Mouse (Mus musculus) midbrain, embryonic 10.5 days (tissue): ENCODE data around the gene Ush1c. TPM values are rescaled to one million over a fixed set of nuclear protein-coding genes. Genes with fewer than 3 reads are reported as not detected.

Experiments
- DNase-seq: peaks from one replicate; pipeline ENCODE4 v3.0.0-alpha.2; 2017; ENCODE audit warnings: low spot score
- H3K27ac ChIP-seq: fragments of 300-500 bp; sonication (generic); replicated peaks from 2 replicates; pipeline ENCODE4 v1.5.1; 2016; ENCODE audit warnings: mild to moderate bottlenecking
- H3K27me3 ChIP-seq: fragments of 300-500 bp; sonication (generic); 2 replicates; pipeline ENCODE4 v1.6.1; 2016; ENCODE audit warnings: low read depth, mild to moderate bottlenecking; ENCODE audit not compliant: poor library complexity, severe bottlenecking
- H3K36me3 ChIP-seq: fragments of 300-500 bp; sonication (generic); 2 replicates; pipeline ENCODE4 v1.6.1; 2016; ENCODE audit warnings: mild to moderate bottlenecking, moderate library complexity
- H3K4me1 ChIP-seq: fragments of 300-500 bp; sonication (generic); 2 replicates; pipeline ENCODE4 v1.6.1; 2016
- H3K4me3 ChIP-seq: fragments of 300-500 bp; sonication (generic); 2 replicates; pipeline ENCODE4 v1.5.1; 2016; ENCODE audit warnings: mild to moderate bottlenecking, moderate library complexity
- H3K9me3 ChIP-seq: fragments of 300-500 bp; sonication (generic); replicated peaks from 2 replicates; pipeline ENCODE4 v1.6.1; 2016; ENCODE audit warnings: mild to moderate bottlenecking
- WGBS: fragments of 180-500 bp; shearing (Covaris S2); methylation state at CpG from one replicate; pipeline ENCODE4 v1.1.7; 2016; 5-methylcytosine and 5-hydroxymethylcytosine counted together
- polyA plus RNA-seq: library from polyadenylated mRNA; unstranded; fragments of >200 nt; fragmentation: Nextera tagmentation; extraction: Ambion mirVana; gene quantifications from 2 replicates; pipeline ENCODE4 v1.2.1, GENCODE M21; 2016

The Ush1c gene
- 3.7 and 4.3 TPM in 2 replicates for polyA plus RNA-seq

DNA sequence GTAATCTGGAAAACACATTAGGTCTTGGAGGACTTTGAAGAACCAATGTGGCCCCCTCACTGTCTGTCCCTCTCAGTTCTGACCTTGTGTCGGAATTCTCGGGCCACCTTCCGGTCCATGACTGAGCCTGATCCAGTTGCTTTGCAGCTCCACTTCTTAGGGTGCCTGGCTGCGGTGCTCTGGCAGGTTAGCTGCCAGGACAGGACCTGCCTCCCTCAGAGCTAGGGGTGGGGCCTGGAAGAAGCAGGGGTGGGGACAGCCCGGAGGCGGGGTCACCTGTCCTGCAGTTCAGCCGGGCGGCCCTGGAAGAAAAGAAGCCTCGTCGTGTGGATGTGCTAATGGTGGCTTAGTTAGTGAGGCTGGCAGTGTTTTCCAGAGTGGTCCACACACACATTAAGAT lies at the start of gene Ush1c:
Gene Ush1c (minus strand): TSS at position 158 of the 400 bp plus-strand sequence.
- H3K4me1 ChIP-seq: peaks cover 27% of the 10 kb centered on the region
- no peaks in the 10 kb centered on the region for H3K9me3 ChIP-seq
- 0 out of 2 replicates have a peak, but pooled peaks cover 10% of the 10 kb centered on the region for H3K27me3 ChIP-seq
- no peak within 1 kb of the TSS for H3K27ac ChIP-seq
- no peak for DNase-seq
- no peaks in the 10 kb centered on the region for H3K36me3 ChIP-seq
- no peak within 1 kb of the TSS for H3K4me3 ChIP-seq
- WGBS: 20% methylated on average over 10 of the region's 10 CpGs

DNA sequence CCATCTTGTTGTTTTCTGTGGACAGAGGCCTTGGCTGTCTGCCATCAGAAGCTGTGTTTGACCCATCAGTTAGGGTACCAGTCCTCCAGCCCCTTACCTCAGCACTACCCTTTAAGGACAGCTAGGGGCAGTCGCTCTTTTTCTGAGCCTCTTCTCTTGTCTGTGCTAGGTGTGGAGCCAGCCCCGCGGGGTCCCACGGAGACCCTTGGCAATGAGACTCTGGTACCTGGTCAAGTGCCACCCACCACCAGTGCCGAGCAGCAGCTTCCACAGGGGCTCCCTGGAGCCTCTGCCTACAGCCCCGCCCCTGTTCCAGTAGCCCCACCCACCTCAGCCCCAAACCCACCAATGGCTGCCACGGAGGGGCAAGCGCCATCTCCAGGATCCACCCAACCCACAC lies 48.7 kb upstream of the Ush1c start:
- no peak overlapping the region for H3K27ac ChIP-seq
- DNase-seq: no peak
- WGBS: 36% methylated on average over 8 of the region's 8 CpGs
- peaks cover 47% of the 10 kb centered on the region for H3K27me3 ChIP-seq
- H3K4me3 ChIP-seq: no peak overlapping the region
- no peaks in the 10 kb centered on the region for H3K9me3 ChIP-seq
- H3K4me1 ChIP-seq: peaks cover 2% of the 10 kb centered on the region; the same call in 1 of the 2 replicates
- no peaks in the 10 kb centered on the region for H3K36me3 ChIP-seq

- Histone ChIP-seq H3K27ac (no peak overlapping the region), H3K4me3 (no peak overlapping the region), H3K4me1 (peaks cover 2% of the 10 kb centered on the region; the same call in 1 of the 2 replicates), H3K36me3 (no peaks in the 10 kb centered on the region), H3K9me3 (no peaks in the 10 kb centered on the region), H3K27me3 (peaks cover 43% of the 10 kb centered on the region)
- DNase-seq: no peak
- 88% methylated on average over 4 of the region's 4 CpGs for WGBS
Observed at GRCm38 (mm10) chr7:46286391-46286790, 48.1 kb upstream of the Ush1c start.

DNA sequence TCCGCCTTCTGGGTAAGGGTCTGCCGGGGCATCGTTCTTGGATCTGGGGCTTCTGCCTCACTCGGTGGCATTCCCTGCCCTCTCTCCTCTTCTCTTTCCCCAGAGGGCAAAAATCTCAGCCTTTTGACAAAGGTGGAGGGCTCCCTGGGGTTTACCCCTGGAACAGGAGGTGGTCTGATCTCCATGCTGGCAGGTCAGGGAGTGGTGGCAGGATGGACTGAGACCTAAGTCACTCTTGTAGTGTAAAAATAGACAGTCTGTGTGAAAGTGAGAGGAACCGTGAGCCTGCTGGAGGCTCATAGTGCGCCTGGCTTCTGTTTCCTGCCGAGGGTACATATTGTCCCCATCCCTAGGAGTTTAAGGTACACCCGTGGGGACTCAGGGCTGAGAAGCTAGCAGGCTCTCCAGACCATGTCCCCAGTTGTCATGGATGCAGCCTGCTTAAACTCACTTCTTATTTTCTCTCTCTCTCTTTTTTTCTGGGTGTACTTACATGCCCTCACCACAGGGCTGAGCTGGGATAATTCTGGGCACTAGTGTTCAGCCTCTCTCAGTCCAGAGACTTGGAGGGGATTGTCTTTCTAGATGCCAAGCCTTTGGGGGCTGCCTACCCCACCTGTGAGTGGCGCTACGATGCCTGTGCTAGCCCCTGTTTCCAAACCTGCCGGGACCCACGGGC lies 47.0 kb upstream of the Ush1c start:
- DNase-seq: no peak
- 92% methylated on average over 12 of the region's 12 CpGs for WGBS
- H3K4me3 ChIP-seq: no peak overlapping the region
- no peaks in the 10 kb centered on the region for H3K9me3 ChIP-seq
- H3K27ac ChIP-seq: no peak overlapping the region
- peaks cover 33% of the 10 kb centered on the region for H3K27me3 ChIP-seq
- no peaks in the 10 kb centered on the region for H3K36me3 ChIP-seq
- peaks cover 2% of the 10 kb centered on the region; the same call in 1 of the 2 replicates for H3K4me1 ChIP-seq

GRCm38 (mm10) chr7:46283681-46284080 lies 45.4 kb upstream of the Ush1c start:
- Histone ChIP-seq H3K4me3 (no peak overlapping the region), H3K4me1 (peaks cover 2% of the 10 kb centered on the region; the same call in 1 of the 2 replicates), H3K27me3 (peaks cover 23% of the 10 kb centered on the region; the same call in 1 of the 2 replicates), H3K27ac (no peak overlapping the region), H3K36me3 (no peaks in the 10 kb centered on the region), H3K9me3 (no peaks in the 10 kb centered on the region)
- 84% methylated on average over 10 of the region's 10 CpGs for WGBS
- no peak for DNase-seq

DNA sequence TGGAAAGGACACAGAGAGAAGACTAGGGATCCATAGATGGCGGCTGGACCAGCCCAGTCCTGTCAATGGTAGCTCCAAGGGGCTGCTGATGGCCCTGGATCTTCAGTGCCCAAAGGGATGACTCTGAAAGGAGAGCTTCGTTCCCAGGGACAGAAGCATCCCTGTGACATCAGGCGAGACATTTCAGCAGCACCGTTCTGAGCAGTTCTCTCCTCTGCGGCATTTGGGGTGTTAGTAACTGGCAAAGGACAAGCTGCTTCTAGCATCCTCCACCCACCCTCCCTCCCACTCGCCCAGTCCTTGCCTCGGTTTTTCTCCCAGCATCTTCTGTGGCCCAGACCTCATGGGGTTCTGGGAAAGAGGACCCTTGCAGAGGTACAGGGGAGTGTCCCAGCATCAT lies 44.0 kb upstream of the Ush1c start:
- H3K27ac ChIP-seq: no peak overlapping the region
- peaks cover 2% of the 10 kb centered on the region; the same call in 1 of the 2 replicates for H3K4me1 ChIP-seq
- H3K36me3 ChIP-seq: no peaks in the 10 kb centered on the region
- WGBS: 71% methylated on average over 7 of the region's 7 CpGs
- H3K9me3 ChIP-seq: no peaks in the 10 kb centered on the region
- no peak for DNase-seq
- H3K4me3 ChIP-seq: no peak overlapping the region
- peaks cover 27% of the 10 kb centered on the region; the same call in 1 of the 2 replicates for H3K27me3 ChIP-seq

DNA sequence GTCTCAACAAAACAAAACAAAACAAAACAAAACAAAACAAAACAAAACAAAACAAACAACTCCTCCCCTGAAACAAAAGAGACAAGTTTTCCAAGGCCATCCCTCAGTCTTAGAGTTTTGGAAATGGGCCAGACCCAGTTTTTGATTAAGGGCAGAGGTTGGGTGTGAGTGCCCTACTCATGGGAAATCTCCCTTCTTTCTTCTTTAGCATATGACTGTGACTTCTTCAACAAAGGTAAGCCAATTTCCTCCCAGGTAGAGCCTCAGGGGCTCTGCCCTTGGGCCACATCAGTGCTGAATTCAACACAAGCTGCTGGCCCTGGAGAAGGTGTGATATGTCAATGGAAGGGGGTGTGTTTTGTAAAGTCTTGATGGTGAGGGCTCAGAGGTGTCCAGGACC lies 42.6 kb upstream of the Ush1c start:
- Histone ChIP-seq H3K36me3 (no peaks in the 10 kb centered on the region), H3K4me1 (no peaks in the 10 kb centered on the region), H3K9me3 (no peaks in the 10 kb centered on the region), H3K27ac (no peak overlapping the region), H3K27me3 (peaks cover 26% of the 10 kb centered on the region; the same call in 1 of the 2 replicates), H3K4me3 (no peak overlapping the region)
- no peak for DNase-seq

- H3K27me3 ChIP-seq: peaks cover 23% of the 10 kb centered on the region; the same call in 1 of the 2 replicates
- WGBS: 21% methylated on average over 6 of the region's 6 CpGs
- H3K4me1 ChIP-seq: no peaks in the 10 kb centered on the region
- no peak overlapping the region for H3K4me3 ChIP-seq
- H3K27ac ChIP-seq: no peak overlapping the region
- no peaks in the 10 kb centered on the region for H3K9me3 ChIP-seq
- H3K36me3 ChIP-seq: no peaks in the 10 kb centered on the region
- DNase-seq: peak; percentile 61
Observed at GRCm38 (mm10) chr7:46279946-46280345, 41.6 kb upstream of the Ush1c start.

DNA sequence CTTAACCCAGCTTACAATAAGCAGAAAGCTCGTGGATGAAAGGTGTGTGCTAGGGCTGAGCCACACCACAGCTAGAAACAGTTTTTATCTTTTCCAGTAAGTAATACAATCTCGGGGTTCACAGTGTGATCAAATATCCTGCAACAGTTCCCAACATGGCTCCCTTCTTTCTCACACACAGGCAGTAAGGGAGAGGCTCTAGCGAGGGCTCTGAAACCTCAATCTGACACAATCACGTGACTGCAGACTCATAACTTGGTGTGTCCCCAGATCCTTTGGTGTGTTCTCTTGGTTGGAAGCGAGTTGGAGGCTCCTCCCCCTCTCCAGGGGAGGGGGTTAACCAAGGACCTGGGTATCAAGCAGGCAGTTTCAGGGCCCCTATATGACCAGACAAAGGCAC lies 37.9 kb upstream of the Ush1c start:
- no peak for DNase-seq
- peaks cover 8% of the 10 kb centered on the region; the same call in 1 of the 2 replicates for H3K27me3 ChIP-seq
- H3K4me3 ChIP-seq: no peak overlapping the region
- WGBS: 70% methylated on average over 5 of the region's 5 CpGs
- no peaks in the 10 kb centered on the region for H3K9me3 ChIP-seq
- no peaks in the 10 kb centered on the region for H3K36me3 ChIP-seq
- no peaks in the 10 kb centered on the region for H3K4me1 ChIP-seq
- no peak overlapping the region for H3K27ac ChIP-seq

- Histone ChIP-seq H3K27me3 (no peaks in the 10 kb centered on the region), H3K36me3 (no peaks in the 10 kb centered on the region), H3K9me3 (no peaks in the 10 kb centered on the region), H3K27ac (no peak overlapping the region), H3K4me1 (peaks cover 9% of the 10 kb centered on the region), H3K4me3 (no peak overlapping the region)
- 86% methylated on average over 4 of the region's 4 CpGs for WGBS
- DNase-seq: no peak
Observed at GRCm38 (mm10) chr7:46251841-46252240, 13.5 kb upstream of the Ush1c start.

DNA sequence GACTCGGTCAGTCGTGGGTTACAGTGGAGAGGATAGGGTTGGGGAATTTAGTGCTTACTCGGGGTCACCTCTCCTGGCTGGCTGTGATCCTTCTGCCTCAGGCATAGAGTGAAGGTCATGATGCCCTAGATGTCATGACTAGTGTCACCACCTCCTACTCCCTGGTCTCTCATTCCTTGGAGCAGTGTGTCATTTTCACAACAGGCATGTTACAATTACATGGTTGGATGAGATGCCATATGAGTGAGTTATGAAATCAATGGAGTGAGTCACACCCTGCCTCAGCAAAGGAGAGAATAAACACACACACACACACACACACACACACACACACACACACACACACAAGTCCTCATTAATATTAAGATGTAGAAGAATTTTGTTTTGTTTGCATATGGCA lies 9.3 kb upstream of the Ush1c start:
- H3K4me3 ChIP-seq: no peak overlapping the region
- DNase-seq: no peak
- H3K27me3 ChIP-seq: no peaks in the 10 kb centered on the region
- no peaks in the 10 kb centered on the region for H3K36me3 ChIP-seq
- H3K4me1 ChIP-seq: no peaks in the 10 kb centered on the region
- H3K27ac ChIP-seq: no peak overlapping the region
- 93% methylated on average over 3 of the region's 3 CpGs for WGBS
- no peaks in the 10 kb centered on the region for H3K9me3 ChIP-seq

GRCm38 (mm10) chr7:46246876-46247275 lies 8.6 kb upstream of the Ush1c start:
- H3K27ac ChIP-seq: no peak overlapping the region
- no peak for DNase-seq
- H3K9me3 ChIP-seq: no peaks in the 10 kb centered on the region
- H3K36me3 ChIP-seq: no peaks in the 10 kb centered on the region
- H3K27me3 ChIP-seq: no peaks in the 10 kb centered on the region
- H3K4me3 ChIP-seq: no peak overlapping the region
- no peaks in the 10 kb centered on the region for H3K4me1 ChIP-seq

- H3K27me3 ChIP-seq: 0 out of 2 replicates have a peak, but pooled peaks cover 10% of the 10 kb centered on the region
- DNase-seq: no peak
- H3K27ac ChIP-seq: peak within 1 kb of the TSS; percentile 65; the same call in 1 of the 2 replicates
- H3K36me3 ChIP-seq: no peaks in the 10 kb centered on the region
- peaks cover 23% of the 10 kb centered on the region for H3K4me1 ChIP-seq
- no peaks in the 10 kb centered on the region for H3K9me3 ChIP-seq
- 31% methylated on average over 2 of the region's 2 CpGs for WGBS
- H3K4me3 ChIP-seq: no peak within 1 kb of the TSS
Observed at GRCm38 (mm10) chr7:46240696-46241095, 2.4 kb upstream of the Ush1c start, which contains the start of gene Otog. Otog (plus strand) TSS chr7:46240987.
